Mouse (Mus musculus) right cerebral cortex, postnatal 36 days (tissue): ENCODE measurements around the gene Themis2.
"Not testable (repeated sequence)": the region's sequence is repeated elsewhere in the genome, so short reads cannot be mapped to it uniquely, and the experiment has no call there.

ENCODE experiments used
- DNase-seq, 2 experiments: peaks; one replicate each; pipeline ENCODE4 v3.0.0; 2022; ENCODE audit warnings: low spot score in 2 of 2, mixed read lengths in 1 of 2

The Themis2 gene

GRCm38 (mm10) chr4:132799845-132800244 is 3.7 kb upstream of the Themis2 start:
- no peak for DNase-seq

- DNase-seq = not testable (repeated sequence)
These were observed 2.5 kb upstream of the Themis2 start for GRCm38 (mm10) chr4:132798666-132799065.

- DNase-seq = no peak
These were observed 1.8 kb upstream of the Themis2 start for GRCm38 (mm10) chr4:132798028-132798427.

- no peak for DNase-seq
These were observed 1.3 kb upstream of the Themis2 start for GRCm38 (mm10) chr4:132797461-132797860.

GRCm38 (mm10) chr4:132795171-132795570 is 1.0 kb downstream of the Themis2 start:
- no peak for DNase-seq

GRCm38 (mm10) chr4:132794760-132795159 is 1.4 kb downstream of the Themis2 start:
- no peak for DNase-seq

- no peak for DNase-seq
These were observed 2.2 kb downstream of the Themis2 start for GRCm38 (mm10) chr4:132794028-132794427.

GRCm38 (mm10) chr4:132793322-132794004 is 2.7 kb downstream of the Themis2 start:
- not testable (repeated sequence) for DNase-seq

- DNase-seq = no peak
These were observed 6.5 kb downstream of the Themis2 start for GRCm38 (mm10) chr4:132789731-132790130.

GRCm38 (mm10) chr4:132785228-132785627 is 11.0 kb downstream of the Themis2 start:
- no peak for DNase-seq

- DNase-seq = no peak
These were observed 12.5 kb downstream of the Themis2 start for GRCm38 (mm10) chr4:132783732-132784131.

- no peak for DNase-seq
These were observed 15.9 kb downstream of the Themis2 start for GRCm38 (mm10) chr4:132780288-132780687.

- no peak for DNase-seq
These were observed 17.5 kb downstream of the Themis2 start for GRCm38 (mm10) chr4:132778562-132779201.

GRCm38 (mm10) chr4:132776764-132777163 is 19.4 kb downstream of the Themis2 start:
- DNase-seq = peak; percentile 63

GRCm38 (mm10) chr4:132774905-132775304 is 21.3 kb downstream of the Themis2 start:
- no peak for DNase-seq

- no peak for DNase-seq
These were observed 24.4 kb downstream of the Themis2 start for GRCm38 (mm10) chr4:132771776-132772175.

- peak; percentile 97 to 98 for DNase-seq
These were observed 28.0 kb downstream of the Themis2 start, which contains the start of gene Rpa2 for GRCm38 (mm10) chr4:132767914-132768876. Gene Rpa2, plus strand, starts transcription at chr4:132768332.

- DNase-seq = not testable (repeated sequence)
These were observed 33.1 kb downstream of the Themis2 start for GRCm38 (mm10) chr4:132763125-132763524.

- no peak for DNase-seq
These were observed 33.6 kb downstream of the Themis2 start for GRCm38 (mm10) chr4:132762602-132763001.

- DNase-seq = no peak
These were observed 35.9 kb downstream of the Themis2 start for GRCm38 (mm10) chr4:132760296-132760695.

- peak in 1 of 2 experiments; percentile 38 for DNase-seq
These were observed 38.4 kb downstream of the Themis2 start for GRCm38 (mm10) chr4:132757633-132758351.
